Mouse (Mus musculus) stomach, embryonic 16.5 days (tissue): Measurements from ENCODE around the gene Slc4a1. TPM values are rescaled to one million over a fixed set of nuclear protein-coding genes. Genes with fewer than 3 reads are reported as not detected.

Experiments used
- ATAC-seq: fragments of 200-750 bp; cut with Nextera tagmentation; 2 replicates; pipeline ENCODE4 v1.8.0; 2017; ENCODE audit warnings: moderate number of reproducible peaks, moderate TSS enrichment; ENCODE audit not compliant: insufficient read depth, low FRiP score
- H3K27ac ChIP-seq: fragments of 300-500 bp; sonication (generic); 2 replicates; pipeline ENCODE4 v1.5.1; 2014; ENCODE audit warnings: low read length
- H3K27me3 ChIP-seq: fragments of 300-500 bp; sonication (generic); 2 replicates; pipeline ENCODE4 v1.6.1; 2014; ENCODE audit warnings: low read length, control low read depth, mixed read lengths; ENCODE audit not compliant: control insufficient read depth, insufficient read depth
- H3K36me3 ChIP-seq: fragments of 300-500 bp; sonication (generic); 2 replicates; pipeline ENCODE4 v1.6.1; 2014; ENCODE audit warnings: low read length; ENCODE audit not compliant: control insufficient read depth, insufficient read depth
- H3K4me1 ChIP-seq: fragments of 300-500 bp; sonication (generic); 2 replicates; pipeline ENCODE4 v1.6.1; 2014; ENCODE audit warnings: low read length, control low read depth, mixed read lengths; ENCODE audit not compliant: control insufficient read depth, insufficient read depth
- H3K4me2 ChIP-seq: fragments of 300-500 bp; sonication (generic); 2 replicates; pipeline ENCODE4 v1.6.1; 2014; ENCODE audit warnings: low read depth, low read length, mixed read lengths
- H3K4me3 ChIP-seq: fragments of 300-500 bp; sonication (generic); replicated peaks from 2 replicates; pipeline ENCODE4 v1.5.1; 2014; ENCODE audit warnings: mild to moderate bottlenecking, low read length
- H3K9ac ChIP-seq: fragments of 300-500 bp; sonication (generic); 2 replicates; pipeline ENCODE4 v1.6.1; 2014; ENCODE audit warnings: low read length
- H3K9me3 ChIP-seq: fragments of 300-500 bp; sonication (generic); replicated peaks from 2 replicates; pipeline ENCODE4 v1.6.1; 2016; ENCODE audit warnings: low read length, control low read depth; ENCODE audit not compliant: control insufficient read depth
- WGBS: fragments of 180-500 bp; shearing (Covaris S2); extraction: QIAGEN DNeasy Blood & Tissue Kit; methylation state at CpG from one replicate; pipeline ENCODE4 v1.1.7; 2014; 5-methylcytosine and 5-hydroxymethylcytosine counted together
- polyA plus RNA-seq: library from polyadenylated mRNA; unstranded; fragments of >200 nt; fragmentation: Nextera tagmentation; extraction: Ambion mirVana; gene quantifications from 2 replicates; pipeline ENCODE4 v1.2.1, GENCODE M21; 2015

Gene Slc4a1
- polyA plus RNA-seq, 1 experiment from 2014 or later, result 47.2 TPM

DNA sequence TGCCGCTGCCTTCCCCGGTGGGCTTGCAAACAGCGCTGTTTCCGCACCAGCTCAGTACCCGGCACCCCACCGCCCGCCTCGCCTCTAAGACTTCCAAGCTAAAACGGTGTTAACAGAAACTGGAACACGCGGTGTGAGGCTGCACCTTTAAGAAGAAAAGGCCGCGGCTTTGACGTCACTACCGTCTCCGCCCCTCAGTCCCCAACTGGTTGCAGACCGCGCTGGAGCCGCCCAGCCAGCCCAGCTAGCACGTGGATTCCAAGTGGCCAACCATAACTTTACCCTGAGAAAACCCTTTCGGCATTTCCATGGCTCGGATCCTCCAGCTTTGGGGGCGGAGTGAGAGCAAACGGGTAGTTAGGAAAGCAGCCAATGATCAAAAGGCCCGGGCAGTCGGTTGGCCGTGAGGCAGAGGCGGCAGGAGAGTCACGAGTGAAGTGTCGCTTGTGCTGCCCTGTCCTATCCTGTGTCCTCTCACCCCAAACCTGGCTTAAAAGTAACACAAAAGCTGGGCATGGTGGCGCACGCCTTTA lies 42.4 kb upstream of the Slc4a1 start:
- peak overlapping the region; percentile 93 for H3K4me3 ChIP-seq

DNA sequence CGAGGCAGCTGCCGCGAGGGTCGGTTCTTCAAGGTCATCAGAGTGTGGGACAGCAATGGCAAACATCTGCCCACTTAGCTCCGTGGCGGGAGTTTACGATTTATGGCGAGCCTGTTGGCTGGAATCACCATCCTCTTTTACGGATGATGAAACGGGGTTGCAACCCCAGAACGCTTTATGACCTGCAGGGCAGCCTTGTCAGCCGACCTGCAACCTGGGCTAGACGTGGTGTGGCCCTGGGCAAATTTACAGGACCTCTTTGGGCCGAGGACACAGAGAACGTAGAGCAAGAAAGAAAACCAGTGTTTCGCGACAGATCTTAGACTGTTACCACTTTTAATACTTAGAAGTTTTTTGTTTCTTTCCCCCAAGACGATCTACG lies 41.8 kb upstream of the Slc4a1 start, which contains the start of gene Slc25a39:
Slc25a39 (minus strand) TSS at position 113 of the 382 bp plus-strand sequence.
- ATAC-seq, result no peak
- WGBS, result under 1% methylated on average over 19 of the region's 19 CpGs

More for the DNA sequence above, 42.4 kb upstream of the Slc4a1 start:
- peaks cover 29% of the 10 kb centered on the region for H3K4me1 ChIP-seq
- peak overlapping the region; percentile 90 for H3K9ac ChIP-seq
- peak overlapping the region; percentile 90 for H3K27ac ChIP-seq
- ATAC-seq, result peak; percentile 95
- H3K9me3 ChIP-seq, result no peaks in the 10 kb centered on the region
- WGBS, result under 1% methylated on average over 32 of the region's 32 CpGs
- H3K27me3 ChIP-seq, result no peaks in the 10 kb centered on the region
- peaks cover 4% of the 10 kb centered on the region; the same call in 1 of the 2 replicates for H3K36me3 ChIP-seq
- peak overlapping the region; percentile 86 for H3K4me2 ChIP-seq

DNA sequence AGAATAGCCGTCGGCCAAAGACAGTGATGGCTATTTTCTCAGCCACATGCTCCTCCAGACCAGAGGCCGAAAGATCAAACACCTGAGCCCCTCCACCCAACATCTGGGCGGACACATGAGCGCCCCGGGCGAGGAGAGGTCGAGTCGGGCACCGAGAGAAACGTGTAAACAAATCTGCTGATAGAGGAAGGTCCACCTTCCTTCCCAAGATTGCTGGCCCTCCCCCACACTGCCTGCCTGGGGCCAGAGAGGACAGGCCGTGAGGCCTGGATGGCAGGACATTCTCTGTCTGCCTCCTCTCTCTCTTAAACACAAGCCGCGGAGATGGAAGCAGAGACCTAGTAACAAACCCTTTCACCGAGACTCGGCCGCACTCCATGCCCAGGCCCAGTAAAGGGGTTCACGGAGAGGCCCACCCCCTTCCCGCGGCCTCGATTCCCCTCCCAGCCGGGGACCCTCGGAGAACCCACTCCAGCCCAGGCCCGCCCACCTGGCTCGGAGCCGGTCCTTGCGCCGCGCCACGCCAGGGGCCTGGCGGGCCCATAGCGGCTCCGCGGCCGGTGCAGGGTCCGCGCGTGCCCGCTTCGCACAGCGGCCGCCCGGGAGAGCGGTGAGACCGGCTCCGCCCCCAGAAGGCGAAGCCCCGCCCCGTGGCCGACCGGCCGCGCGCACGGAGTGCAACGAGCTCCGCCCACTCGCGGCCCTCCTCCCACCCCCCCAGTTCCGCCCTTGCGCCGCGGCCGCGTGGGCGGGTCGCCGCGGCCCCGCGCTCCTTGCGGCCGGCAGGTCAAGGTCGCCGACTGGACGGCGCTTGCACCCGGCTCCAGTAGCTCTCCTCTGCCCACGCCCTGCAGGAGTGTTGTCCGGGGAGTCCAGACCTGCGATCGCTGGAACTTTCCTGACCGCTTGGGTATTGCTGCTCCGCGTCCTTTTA lies 41.2 kb upstream of the Slc4a1 start:
- Histone ChIP-seq H3K4me3 (peak overlapping the region; percentile 93), H3K36me3 (peaks cover 14% of the 10 kb centered on the region), H3K27me3 (no peaks in the 10 kb centered on the region), H3K4me1 (peaks cover 29% of the 10 kb centered on the region), H3K9me3 (no peaks in the 10 kb centered on the region), H3K27ac (peak overlapping the region; percentile 90), H3K4me2 (peak overlapping the region; percentile 86), H3K9ac (peak overlapping the region; percentile 90)
- ATAC-seq, result peak; percentile 76
- WGBS, result under 1% methylated on average over 85 of the region's 85 CpGs

More for the DNA sequence above, 41.8 kb upstream of the Slc4a1 start, which contains the start of gene Slc25a39:
- H3K36me3 ChIP-seq, result peaks cover 10% of the 10 kb centered on the region
- H3K9me3 ChIP-seq, result no peaks in the 10 kb centered on the region
- H3K4me2 ChIP-seq, result peak within 1 kb of the TSS; percentile 86
- H3K9ac ChIP-seq, result peak within 1 kb of the TSS; percentile 90
- no peaks in the 10 kb centered on the region for H3K27me3 ChIP-seq
- peak within 1 kb of the TSS; percentile 90 for H3K27ac ChIP-seq
- peaks cover 29% of the 10 kb centered on the region for H3K4me1 ChIP-seq
- peak within 1 kb of the TSS; percentile 93 for H3K4me3 ChIP-seq

DNA sequence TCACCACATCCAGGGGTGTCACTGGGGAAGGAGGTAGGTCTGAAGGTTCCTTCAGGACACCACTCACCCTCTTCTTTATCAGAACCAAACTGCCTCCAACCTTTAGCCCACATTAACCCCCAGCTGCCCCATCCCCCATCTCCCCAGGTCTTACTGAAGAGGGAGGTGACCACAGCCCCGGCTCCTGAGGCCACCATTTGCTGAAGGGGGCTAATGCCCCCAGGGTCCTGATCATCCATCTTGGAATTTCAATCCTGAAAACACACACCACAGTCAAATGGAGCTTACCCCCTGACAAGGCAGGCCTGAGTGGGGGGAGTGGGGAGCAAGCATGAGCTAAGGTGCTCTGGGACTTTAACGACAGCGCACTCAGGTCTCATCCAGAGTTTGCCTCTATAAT lies 40.4 kb upstream of the Slc4a1 start:
- ATAC-seq, result no peak
- H3K27ac ChIP-seq, result peak overlapping the region; percentile 90
- peak overlapping the region; percentile 93 for H3K4me3 ChIP-seq
- peak overlapping the region; percentile 90 for H3K9ac ChIP-seq
- peak overlapping the region; percentile 57 for H3K4me2 ChIP-seq
- peaks cover 14% of the 10 kb centered on the region for H3K36me3 ChIP-seq
- no peaks in the 10 kb centered on the region for H3K9me3 ChIP-seq
- H3K27me3 ChIP-seq, result no peaks in the 10 kb centered on the region
- H3K4me1 ChIP-seq, result peaks cover 27% of the 10 kb centered on the region
- 11% methylated on average over 3 of the region's 3 CpGs for WGBS

DNA sequence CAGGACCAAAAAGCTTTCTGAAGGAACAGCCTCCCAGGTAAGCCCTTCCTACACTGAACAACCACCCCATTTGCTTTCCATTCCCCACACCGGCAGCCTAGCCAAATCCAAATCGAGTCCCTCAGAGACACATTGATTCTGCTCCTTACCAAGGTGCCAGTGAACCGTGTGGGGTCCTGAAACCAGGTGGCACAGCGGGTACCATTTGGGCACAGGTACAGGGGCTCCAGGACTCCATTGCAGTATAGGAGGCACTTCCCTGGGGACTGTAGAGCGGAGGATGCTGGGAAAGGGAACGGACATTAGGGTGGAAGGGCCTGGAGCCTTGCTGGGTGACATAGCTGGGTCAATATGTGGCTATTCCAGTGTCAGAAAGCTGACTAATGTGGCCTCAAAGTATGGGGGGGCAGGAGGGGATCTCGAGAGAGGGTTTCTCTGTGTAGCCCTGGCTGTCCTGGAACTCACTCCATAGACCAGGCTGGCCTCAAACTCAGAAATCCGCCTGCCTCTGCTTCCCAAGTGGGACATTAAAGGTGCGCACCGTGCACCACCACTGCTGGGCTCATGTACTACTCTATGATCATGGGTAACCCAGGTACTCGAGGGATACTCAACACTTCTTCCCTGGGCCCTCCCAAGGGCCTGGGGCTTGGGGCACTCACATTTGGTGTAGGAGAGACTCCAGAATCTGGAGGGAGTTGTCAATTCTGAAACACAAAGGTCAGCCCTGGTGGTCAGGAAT lies 39.7 kb upstream of the Slc4a1 start:
- Histone ChIP-seq H3K9me3 (no peaks in the 10 kb centered on the region), H3K4me3 (peak overlapping the region; percentile 93), H3K27me3 (no peaks in the 10 kb centered on the region), H3K9ac (peak overlapping the region; percentile 90), H3K36me3 (peaks cover 14% of the 10 kb centered on the region), H3K4me2 (peak overlapping the region; percentile 57; the same call in 1 of the 2 replicates), H3K4me1 (peaks cover 26% of the 10 kb centered on the region), H3K27ac (no peak overlapping the region)
- ATAC-seq, result no peak
- WGBS, result 82% methylated on average over 11 of the region's 11 CpGs

DNA sequence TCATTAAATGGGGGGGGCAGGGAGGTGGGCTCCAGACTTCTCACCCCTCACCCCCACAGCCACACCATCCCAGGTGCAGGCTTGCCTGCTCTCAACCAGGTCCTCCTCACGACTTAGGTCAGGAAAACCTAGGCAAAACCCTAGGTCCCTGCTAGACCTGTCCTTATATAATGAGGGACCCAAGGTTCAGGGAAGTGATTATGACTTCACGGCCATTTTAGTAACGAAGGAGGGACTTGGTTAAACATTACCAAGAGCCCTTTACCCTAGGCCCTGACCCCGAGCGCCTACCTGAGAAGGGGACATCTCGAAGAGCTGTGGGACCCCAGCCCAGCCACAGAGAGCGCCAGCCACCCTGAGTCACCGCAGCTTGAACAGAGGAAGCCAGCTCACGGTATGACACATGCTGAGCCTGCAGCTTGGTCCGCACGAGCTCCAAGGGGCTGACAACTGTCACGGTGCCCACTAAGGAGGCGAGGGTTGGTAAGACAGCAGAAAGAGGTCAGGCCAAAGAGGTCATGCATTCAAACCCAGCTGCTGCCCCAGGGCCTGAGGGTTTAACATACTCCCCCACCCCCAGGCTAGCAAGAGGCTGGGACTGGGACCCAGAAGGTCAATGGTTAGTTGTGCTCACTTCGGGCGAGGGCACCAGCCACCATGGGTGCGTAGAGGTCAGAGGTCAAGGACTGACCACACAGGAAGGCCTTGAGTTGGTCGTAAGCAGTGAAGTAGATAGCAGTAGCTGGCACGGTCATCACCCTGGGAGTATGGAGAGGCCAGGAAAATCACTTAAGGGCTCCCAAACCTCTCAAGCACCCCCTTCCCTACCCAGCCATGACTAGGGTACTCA lies 38.4 kb upstream of the Slc4a1 start:
- peaks cover 29% of the 10 kb centered on the region for H3K4me1 ChIP-seq
- 83% methylated on average over 18 of the region's 18 CpGs for WGBS
- H3K4me2 ChIP-seq, result no peak overlapping the region
- no peak overlapping the region for H3K27ac ChIP-seq
- peaks cover 14% of the 10 kb centered on the region for H3K36me3 ChIP-seq
- no peak overlapping the region for H3K9ac ChIP-seq
- no peak overlapping the region for H3K4me3 ChIP-seq
- no peak for ATAC-seq
- no peaks in the 10 kb centered on the region for H3K9me3 ChIP-seq
- H3K27me3 ChIP-seq, result peaks cover 9% of the 10 kb centered on the region

DNA sequence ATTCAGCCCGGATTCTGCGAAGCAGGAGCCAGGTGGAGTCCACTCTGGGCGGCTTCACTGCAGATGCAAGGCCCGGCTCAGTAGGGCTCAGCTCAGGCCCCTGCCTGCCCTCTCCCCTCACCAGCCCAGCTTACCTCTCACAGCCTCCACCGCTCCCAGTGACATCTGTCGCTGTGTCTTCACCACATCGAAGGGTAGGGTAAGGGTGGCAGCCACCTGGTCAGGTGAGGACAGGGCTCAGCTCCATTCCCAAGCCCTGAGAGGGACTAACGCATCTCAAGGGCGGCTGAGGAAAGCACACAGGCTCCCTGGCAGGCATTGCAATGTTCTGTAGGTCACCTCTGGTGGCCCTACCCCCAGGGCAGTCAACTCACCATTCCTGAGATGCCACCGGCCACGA lies 37.7 kb upstream of the Slc4a1 start:
- Histone ChIP-seq H3K4me1 (peaks cover 31% of the 10 kb centered on the region), H3K4me3 (no peak overlapping the region), H3K9ac (no peak overlapping the region), H3K9me3 (no peaks in the 10 kb centered on the region), H3K4me2 (no peak overlapping the region), H3K27ac (no peak overlapping the region), H3K36me3 (peaks cover 14% of the 10 kb centered on the region), H3K27me3 (peaks cover 16% of the 10 kb centered on the region)
- 90% methylated on average over 11 of the region's 11 CpGs for WGBS
- ATAC-seq, result no peak

DNA sequence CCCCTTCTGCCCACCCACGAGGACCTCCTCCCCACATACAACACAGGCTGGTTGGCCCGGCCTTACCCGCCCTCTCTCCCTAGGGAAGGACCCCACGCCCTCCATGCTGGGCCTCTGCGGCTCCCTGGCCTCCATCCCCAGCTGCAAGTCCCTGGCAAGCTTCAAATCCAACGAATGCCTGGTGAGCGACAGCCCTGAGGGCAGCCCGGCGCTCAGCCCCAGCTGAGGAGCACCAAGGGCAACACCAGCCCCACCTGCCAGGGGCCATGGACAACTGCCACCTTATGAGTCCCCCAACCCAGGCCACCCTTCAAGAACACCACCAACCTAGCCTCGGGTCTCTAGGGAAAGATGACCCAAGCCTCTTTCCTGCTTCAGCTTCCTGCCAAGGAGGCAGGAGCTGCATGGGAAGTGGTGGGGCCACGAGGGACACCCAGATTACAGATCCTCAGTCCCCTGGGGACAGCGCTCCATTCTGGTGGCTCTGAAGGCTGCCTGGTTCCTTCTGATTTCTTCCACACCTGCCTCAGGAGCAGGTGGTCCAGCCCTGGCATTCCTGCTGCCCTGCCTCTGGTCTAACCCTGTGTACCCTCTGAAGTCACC lies 36.0 kb upstream of the Slc4a1 start:
- H3K9me3 ChIP-seq, result no peaks in the 10 kb centered on the region

More for the DNA sequence above, 36.0 kb upstream of the Slc4a1 start:
- Histone ChIP-seq H3K4me2 (no peak overlapping the region), H3K27me3 (peaks cover 16% of the 10 kb centered on the region), H3K36me3 (peaks cover 14% of the 10 kb centered on the region), H3K27ac (no peak overlapping the region), H3K4me1 (peaks cover 24% of the 10 kb centered on the region), H3K9ac (no peak overlapping the region), H3K4me3 (no peak overlapping the region)
- no peak for ATAC-seq
- WGBS, result 44% methylated on average over 12 of the region's 12 CpGs
